Mouse (Mus musculus) cerebellum, adult 18-20 months (tissue): ENCODE measurements around the gene Cep170.
"Not testable (repeated sequence)": the region's sequence is repeated elsewhere in the genome, so short reads cannot be mapped to it uniquely, and the experiment has no call there.

Experiments used
- DNase-seq, 2 experiments: peaks; one replicate each; pipeline ENCODE4 v3.0.0; 2021

The Cep170 gene

GRCm38 (mm10) chr1:176814036-176814420 lies at the start of gene Cep170:
Cep170 (minus strand) TSS chr1:176814067.
- DNase-seq, result peak; percentile 96 to 99

GRCm38 (mm10) chr1:176861981-176862644 lies 48.2 kb upstream of the Cep170 start:
- DNase-seq, result peak; percentile 68 to 80

- DNase-seq, result no peak
Measured at GRCm38 (mm10) chr1:176852813-176853590, 39.1 kb upstream of the Cep170 start.

GRCm38 (mm10) chr1:176851401-176851800 lies 37.5 kb upstream of the Cep170 start:
- no peak for DNase-seq

- no peak for DNase-seq
Measured at GRCm38 (mm10) chr1:176849377-176849776, 35.5 kb upstream of the Cep170 start.

GRCm38 (mm10) chr1:176848613-176849290 lies 34.9 kb upstream of the Cep170 start:
- no peak for DNase-seq

- DNase-seq, result no peak
Measured at GRCm38 (mm10) chr1:176847118-176847859, 33.4 kb upstream of the Cep170 start.

- no peak for DNase-seq
Measured at GRCm38 (mm10) chr1:176845082-176845977, 31.5 kb upstream of the Cep170 start.

- DNase-seq, result not testable (repeated sequence)
Measured at GRCm38 (mm10) chr1:176836562-176836961, 22.7 kb upstream of the Cep170 start.

GRCm38 (mm10) chr1:176835501-176836294 lies 21.8 kb upstream of the Cep170 start:
- DNase-seq, result peak; percentile 36 to 42

- no peak for DNase-seq
Measured at GRCm38 (mm10) chr1:176834880-176835279, 21.0 kb upstream of the Cep170 start.

- no peak for DNase-seq
Measured at GRCm38 (mm10) chr1:176833948-176834347, 20.1 kb upstream of the Cep170 start.

GRCm38 (mm10) chr1:176833257-176833656 lies 19.4 kb upstream of the Cep170 start:
- DNase-seq, result no peak

- no peak for DNase-seq
Measured at GRCm38 (mm10) chr1:176832607-176833006, 18.7 kb upstream of the Cep170 start.

GRCm38 (mm10) chr1:176832071-176832470 lies 18.2 kb upstream of the Cep170 start:
- no peak for DNase-seq

- no peak for DNase-seq
Measured at GRCm38 (mm10) chr1:176828666-176829065, 14.8 kb upstream of the Cep170 start.

- DNase-seq, result no peak
Measured at GRCm38 (mm10) chr1:176827945-176828485, 14.1 kb upstream of the Cep170 start.

GRCm38 (mm10) chr1:176827365-176827764 lies 13.5 kb upstream of the Cep170 start:
- no peak for DNase-seq

- DNase-seq, result no peak
Measured at GRCm38 (mm10) chr1:176826931-176827330, 13.1 kb upstream of the Cep170 start.

- DNase-seq, result no peak
Measured at GRCm38 (mm10) chr1:176826186-176826585, 12.3 kb upstream of the Cep170 start.

GRCm38 (mm10) chr1:176825084-176825483 lies 11.2 kb upstream of the Cep170 start:
- no peak for DNase-seq
